Comparison of ENCODE assay signal across 22 mouse cellular contexts in genomic region chr11:119794020-119794419, GRCm38 (mm10).
DNase-seq lines count a peak whose midpoint lies in the region; ATAC-seq and TF ChIP-seq lines count a peak whose summit lies in the region.
"Had no signal": no experiment of that assay in that cellular context is flagged by ENCODE, and none has a peak within 500 bp of the region (broad histone marks: within the 10 kb centered on the region; RNA-seq: fewer than 3 reads in every experiment).

No protein-coding gene starts in this region.

- peak; percentile 35 for DNase-seq in kidney, adult 11 months
- peak; percentile 20 for DNase-seq in liver, adult 2 months (ENCODE audit: extremely low read depth, low read depth, low spot score)
- DNase-seq in thymus, postnatal 0 days (ENCODE audit: low spot score): no peak
- DNase-seq: adrenal gland, postnatal 25 days; cerebellum, adult 8-10 months; gastrocnemius, postnatal 25 days; heart, adult 2 months; heart, postnatal 36 days; lung, postnatal 4 days; thymus, postnatal 36 days had no signal

- H3K27me3 ChIP-seq in kidney, embryonic 14.5 days (ENCODE audit: control insufficient read depth, insufficient read depth, low read length): no peaks in the 10 kb centered on the region
- H3K27me3 ChIP-seq in liver, adult 2 months (ENCODE audit: control insufficient read depth, insufficient read depth, low read length): no peaks in the 10 kb centered on the region
- no peaks in the 10 kb centered on the region for H3K27me3 ChIP-seq in liver, embryonic 12.5 days (replicated peaks)
- H3K27me3 ChIP-seq in myocyte (ENCODE audit: control insufficient read depth, insufficient read depth, insufficient read length): no peaks in the 10 kb centered on the region
- H3K27me3 ChIP-seq: CH12.LX; embryonic facial prominence, embryonic 13.5 days; forebrain, embryonic 15.5 days; hindbrain, embryonic 15.5 days; limb, embryonic 12.5 days; lung, embryonic 15.5 days had no signal

- ATAC-seq in kidney, embryonic 14.5 days (ENCODE audit: low FRiP score, low TSS enrichment): no peak
- ATAC-seq in liver, embryonic 12.5 days: no peak
- ATAC-seq: forebrain, embryonic 15.5 days; intestine, embryonic 16.5 days had no signal

- peaks cover 35% of the 10 kb centered on the region for H3K4me1 ChIP-seq in kidney, embryonic 14.5 days (ENCODE audit: control insufficient read depth, insufficient read depth, low read length)
- no peaks in the 10 kb centered on the region for H3K4me1 ChIP-seq in liver, adult 2 months (ENCODE audit: control insufficient read depth, insufficient read depth, low read length)
- no peaks in the 10 kb centered on the region for H3K4me1 ChIP-seq in liver, embryonic 12.5 days
- peaks cover 34% of the 10 kb centered on the region for H3K4me1 ChIP-seq in cortical plate, adult 2 months (ENCODE audit: control insufficient read depth, insufficient read depth, low read length)

- no peak for TF ChIP-seq POLR2A in liver, adult 2 months (IDR thresholded peaks at IDR 0.05; ENCODE audit: extremely low read depth, insufficient read depth, low read length)
- no peak for TF ChIP-seq POLR2A in cortical plate, adult 2 months (IDR thresholded peaks at IDR 0.05; ENCODE audit: extremely low read depth, insufficient read depth, low read length)
- no peak for TF ChIP-seq POLR2A in myocyte (IDR thresholded peaks at IDR 0.05; ENCODE audit: insufficient read length, low read depth)

- H3K4me2 ChIP-seq in kidney, embryonic 14.5 days (replicated peaks; ENCODE audit: low read depth, low read length): no peak overlapping the region
- H3K4me2 ChIP-seq in liver, embryonic 12.5 days: no peak overlapping the region
- peak overlapping the region; percentile 55 for H3K4me2 ChIP-seq in myocyte (ENCODE audit: low read depth)
- H3K4me2 ChIP-seq: embryonic facial prominence, embryonic 13.5 days; forebrain, embryonic 15.5 days; hindbrain, embryonic 15.5 days; limb, embryonic 12.5 days; lung, embryonic 15.5 days had no signal

- 96% methylated on average over 1 of the region's 1 CpGs for WGBS in kidney, embryonic 14.5 days
- WGBS in liver, adult 2 months: 98% methylated on average over 1 of the region's 1 CpGs
- 90% methylated on average over 1 of the region's 1 CpGs for WGBS in liver, embryonic 12.5 days (ENCODE audit: insufficient replicate concordance)

- no peak overlapping the region for H3K4me3 ChIP-seq in kidney, embryonic 14.5 days (ENCODE audit: low read length)
- H3K4me3 ChIP-seq in liver, adult 2 months (ENCODE audit: insufficient read depth, low read depth, low read length): no peak overlapping the region
- H3K4me3 ChIP-seq in liver, embryonic 12.5 days: no peak overlapping the region
- no peak overlapping the region for H3K4me3 ChIP-seq in cortical plate, adult 2 months (ENCODE audit: insufficient read depth, low read length)
- no peak overlapping the region for H3K4me3 ChIP-seq in myocyte
- H3K4me3 ChIP-seq: embryonic facial prominence, embryonic 13.5 days; forebrain, embryonic 15.5 days; heart, adult 2 months; hindbrain, embryonic 15.5 days; limb, embryonic 12.5 days; lung, embryonic 15.5 days had no signal

- no peaks in the 10 kb centered on the region for H3K79me2 ChIP-seq in liver, adult 2 months (ENCODE audit: control insufficient read depth, insufficient read depth, low read length)
- no peaks in the 10 kb centered on the region for H3K79me2 ChIP-seq in myocyte (ENCODE audit: control insufficient read depth, insufficient read depth)

- no peak for TF ChIP-seq CTCF in liver, adult 2 months (IDR thresholded peaks at IDR 0.05; ENCODE audit: low read depth, low read length)
- TF ChIP-seq CTCF in cortical plate, adult 2 months (IDR thresholded peaks at IDR 0.05; ENCODE audit: extremely low read depth, insufficient read depth, low read length): no peak

- no peaks in the 10 kb centered on the region for H3K36me3 ChIP-seq in kidney, embryonic 14.5 days (ENCODE audit: control insufficient read depth, insufficient read depth, low read length)
- no peaks in the 10 kb centered on the region for H3K36me3 ChIP-seq in liver, adult 2 months (ENCODE audit: control insufficient read depth, insufficient read depth, low read length)
- H3K36me3 ChIP-seq in liver, embryonic 12.5 days: peaks cover 12% of the 10 kb centered on the region
- H3K36me3 ChIP-seq in myocyte (ENCODE audit: control insufficient read depth, insufficient read depth): no peaks in the 10 kb centered on the region
- H3K36me3 ChIP-seq: forebrain, embryonic 15.5 days; hindbrain, embryonic 15.5 days; lung, embryonic 15.5 days had no signal

- H3K27ac ChIP-seq in kidney, embryonic 14.5 days (ENCODE audit: low read depth, low read length): no peak overlapping the region
- no peak overlapping the region for H3K27ac ChIP-seq in liver, adult 2 months (replicated peaks; ENCODE audit: insufficient read depth, low read depth, low read length)
- no peak overlapping the region for H3K27ac ChIP-seq in liver, embryonic 12.5 days
- 0 out of 2 replicates have a peak overlapping the region, but pooled peaks have one; percentile 6 for H3K27ac ChIP-seq in cortical plate, adult 2 months (ENCODE audit: insufficient read depth, low read length)
- H3K27ac ChIP-seq: embryonic facial prominence, embryonic 13.5 days; forebrain, embryonic 15.5 days; heart, adult 2 months; hindbrain, embryonic 15.5 days; limb, embryonic 12.5 days; liver, embryonic 14.5 days; lung, embryonic 15.5 days had no signal

- no peak overlapping the region for H3ac ChIP-seq in myocyte (ENCODE audit: control insufficient read depth, insufficient read length)

- H3K9ac ChIP-seq in kidney, embryonic 14.5 days (ENCODE audit: low read depth, low read length): no peak overlapping the region
- no peak overlapping the region for H3K9ac ChIP-seq in liver, adult 2 months (ENCODE audit: low read depth, low read length)
- H3K9ac ChIP-seq in liver, embryonic 12.5 days: no peak overlapping the region
- H3K9ac ChIP-seq: embryonic facial prominence, embryonic 13.5 days; forebrain, embryonic 15.5 days; hindbrain, embryonic 15.5 days; limb, embryonic 12.5 days; liver, embryonic 14.5 days; lung, embryonic 15.5 days had no signal

- H3K9me3 ChIP-seq in kidney, embryonic 14.5 days (ENCODE audit: control insufficient read depth, low read length): no peaks in the 10 kb centered on the region
- no peaks in the 10 kb centered on the region for H3K9me3 ChIP-seq in liver, embryonic 12.5 days (replicated peaks)
- H3K9me3 ChIP-seq: embryonic facial prominence, embryonic 13.5 days; forebrain, embryonic 15.5 days; hindbrain, embryonic 15.5 days; limb, embryonic 12.5 days; lung, embryonic 15.5 days had no signal

TF ChIP-seq in myocyte, 11 proteins besides CTCF, POLR2A, EP300 and RAD21:
- no peak for TF ChIP-seq REST (IDR thresholded peaks at IDR 0.05; ENCODE audit: insufficient read depth, insufficient read length)
- TF ChIP-seq POLR2AphosphoS2 (IDR thresholded peaks at IDR 0.05; ENCODE audit: insufficient read length, low read depth): no peak
- no peak for TF ChIP-seq SRF (IDR thresholded peaks at IDR 0.05; ENCODE audit: control insufficient read depth, insufficient read length, low read depth)
- no peak for TF ChIP-seq E2F4 (IDR thresholded peaks at IDR 0.05; ENCODE audit: insufficient read depth)
- no peak for TF ChIP-seq USF1 (IDR thresholded peaks at IDR 0.05; ENCODE audit: low read depth)
- TF ChIP-seq MYOG (IDR thresholded peaks at IDR 0.05; ENCODE audit: control insufficient read depth in 1 of 3, insufficient read depth in 1 of 3, insufficient read length in 2 of 3, low read depth in 2 of 3): no peak
- TF ChIP-seq CEBPB (IDR thresholded peaks at IDR 0.05; ENCODE audit: insufficient read depth, poor library complexity, severe bottlenecking): no peak
- no peak for TF ChIP-seq MYOD1 (IDR thresholded peaks at IDR 0.05; ENCODE audit: control insufficient read depth in 1 of 3, insufficient read length in 2 of 3, low read depth in 2 of 3)
- TF ChIP-seq MAX (IDR thresholded peaks at IDR 0.05; ENCODE audit: low read depth): no peak
- TF ChIP-seq TCF3 (IDR thresholded peaks at IDR 0.05; ENCODE audit: insufficient read length, low read depth): no peak
- TF ChIP-seq TCF12 (IDR thresholded peaks at IDR 0.05; ENCODE audit: insufficient read depth, poor library complexity, severe bottlenecking): no peak
